Mouse (Mus musculus) testis, postnatal 14 days (tissue): ENCODE data around the gene Gpr55.

Source experiments
- DNase-seq: peaks from one replicate; pipeline ENCODE4 v3.0.0; 2021; ENCODE audit warnings: low spot score

Gene Gpr55

GRCm38 (mm10) chr1:85915890-85916289 is 44.9 kb downstream of the Gpr55 start:
- DNase-seq: no peak

DNA sequence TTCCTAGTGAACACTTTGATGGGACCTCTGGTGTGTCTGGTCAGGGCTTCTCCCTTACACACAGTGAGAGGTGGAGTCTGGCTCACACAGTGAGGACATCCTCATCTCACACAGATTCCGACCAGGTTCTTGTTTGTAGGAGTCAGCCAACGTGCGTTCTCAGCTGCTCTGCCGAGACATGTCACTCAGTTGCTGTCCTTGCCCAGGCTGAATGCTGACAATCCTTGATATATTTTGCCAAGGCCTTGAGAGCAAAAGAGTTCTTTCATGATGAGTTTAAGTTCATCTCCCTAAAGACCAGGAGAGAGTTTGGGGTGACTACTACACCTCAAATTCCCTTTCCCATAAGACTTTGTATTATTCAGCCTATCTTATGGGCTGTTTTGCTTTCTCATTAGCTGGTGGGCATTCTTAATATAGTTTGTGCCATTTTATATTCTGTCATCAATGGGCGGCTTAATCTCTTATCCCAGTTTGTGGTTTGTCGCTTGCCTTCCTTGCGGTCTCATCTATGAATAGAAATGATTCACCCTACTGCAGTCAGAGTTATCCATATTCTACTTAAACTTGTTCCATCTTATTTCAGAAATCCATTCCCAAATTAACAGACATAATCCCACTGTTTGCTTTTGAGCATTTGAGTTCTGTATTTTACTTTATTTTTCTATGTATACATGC is 47.6 kb downstream of the Gpr55 start:
- no peak for DNase-seq

DNA sequence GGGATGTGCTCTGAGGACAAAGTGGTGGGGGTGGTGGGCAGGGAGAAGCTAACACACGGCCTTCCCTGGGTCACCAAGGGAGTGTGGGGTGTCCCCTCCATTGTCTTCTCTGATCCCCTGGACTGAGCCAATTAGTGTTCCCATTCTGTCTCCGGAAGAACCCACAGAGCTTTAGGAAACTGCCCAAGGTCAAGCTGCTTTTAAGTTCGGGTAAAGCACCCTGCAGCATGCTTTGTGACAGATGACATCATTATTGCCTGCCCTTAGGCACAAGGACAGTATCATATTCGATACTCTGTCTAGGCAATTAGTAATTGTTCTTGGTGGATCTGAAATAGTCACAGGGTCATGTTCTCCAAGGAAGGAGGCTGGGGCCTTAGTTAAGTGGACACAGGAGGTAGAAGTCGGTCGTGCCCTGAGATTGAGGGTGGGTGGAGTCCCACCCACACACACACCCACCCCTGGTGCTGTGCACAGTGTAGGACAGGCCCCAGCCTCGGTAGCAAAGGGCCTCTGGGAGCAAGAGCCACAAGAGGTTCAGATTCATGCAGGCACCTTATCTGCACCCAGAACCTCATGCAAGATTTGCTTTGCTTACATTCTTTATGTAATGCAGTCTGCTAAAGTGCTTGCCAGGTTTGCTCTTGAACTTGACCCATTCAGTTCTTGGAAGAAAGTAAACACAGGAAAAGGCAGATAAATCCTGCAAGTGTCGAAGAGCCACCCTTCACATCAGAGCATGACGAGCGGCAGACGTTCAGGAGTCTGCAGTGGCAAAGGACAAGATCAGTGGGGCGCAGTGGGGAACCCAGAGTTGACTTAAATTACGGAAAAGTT is 51.8 kb downstream of the Gpr55 start:
- DNase-seq: no peak

DNA sequence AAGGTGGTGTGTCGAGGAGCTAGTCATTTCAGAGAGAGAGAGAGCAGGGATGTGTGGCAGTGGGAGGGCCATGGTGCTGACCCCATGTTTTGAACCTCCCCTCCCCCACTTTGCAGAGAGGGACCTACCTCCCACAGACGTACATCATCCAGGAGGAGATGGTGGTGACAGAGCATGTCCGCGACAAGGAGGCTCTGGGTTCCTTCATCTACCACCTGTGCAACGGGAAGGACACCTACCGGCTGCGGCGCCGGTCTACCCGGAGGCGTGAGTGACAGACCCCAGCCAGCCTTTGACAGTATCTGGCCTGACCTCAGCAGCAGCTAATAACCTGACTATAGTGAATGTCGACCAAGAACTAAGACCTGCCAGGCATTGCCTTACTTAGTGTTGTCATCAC is 53.9 kb downstream of the Gpr55 start:
- DNase-seq: no peak

- DNase-seq: peak; percentile 24
Measured at GRCm38 (mm10) chr1:85902108-85902561, 58.7 kb downstream of the Gpr55 start.

DNA sequence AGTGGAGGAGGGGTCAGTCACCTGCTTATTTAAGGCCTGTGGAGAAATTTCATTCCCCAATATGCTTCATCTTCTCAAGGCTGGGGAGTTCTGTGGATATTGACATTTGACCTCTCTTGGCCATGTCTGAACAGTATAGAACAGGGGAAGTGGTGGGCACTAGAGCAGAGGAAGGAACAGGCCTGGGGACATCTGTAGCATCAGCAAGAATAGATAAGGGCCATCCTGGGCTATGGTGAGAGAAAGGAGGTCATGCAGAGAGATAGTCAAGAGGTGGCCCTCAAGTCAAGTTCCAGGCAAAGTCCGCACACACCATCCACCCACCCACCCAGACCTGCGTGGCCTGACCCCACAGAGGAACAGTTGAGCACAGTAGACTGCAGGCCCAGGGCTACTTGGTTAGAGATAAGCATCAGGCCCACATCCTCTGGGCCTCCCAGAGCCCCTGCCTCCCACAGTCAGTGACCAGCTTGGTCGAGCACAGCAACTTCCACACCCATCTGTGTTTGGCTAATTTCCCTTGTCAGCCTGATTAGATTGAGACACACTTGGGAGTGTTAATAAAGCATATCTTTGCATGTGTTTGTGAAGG is 59.2 kb downstream of the Gpr55 start:
- peak; percentile 28 for DNase-seq

DNA sequence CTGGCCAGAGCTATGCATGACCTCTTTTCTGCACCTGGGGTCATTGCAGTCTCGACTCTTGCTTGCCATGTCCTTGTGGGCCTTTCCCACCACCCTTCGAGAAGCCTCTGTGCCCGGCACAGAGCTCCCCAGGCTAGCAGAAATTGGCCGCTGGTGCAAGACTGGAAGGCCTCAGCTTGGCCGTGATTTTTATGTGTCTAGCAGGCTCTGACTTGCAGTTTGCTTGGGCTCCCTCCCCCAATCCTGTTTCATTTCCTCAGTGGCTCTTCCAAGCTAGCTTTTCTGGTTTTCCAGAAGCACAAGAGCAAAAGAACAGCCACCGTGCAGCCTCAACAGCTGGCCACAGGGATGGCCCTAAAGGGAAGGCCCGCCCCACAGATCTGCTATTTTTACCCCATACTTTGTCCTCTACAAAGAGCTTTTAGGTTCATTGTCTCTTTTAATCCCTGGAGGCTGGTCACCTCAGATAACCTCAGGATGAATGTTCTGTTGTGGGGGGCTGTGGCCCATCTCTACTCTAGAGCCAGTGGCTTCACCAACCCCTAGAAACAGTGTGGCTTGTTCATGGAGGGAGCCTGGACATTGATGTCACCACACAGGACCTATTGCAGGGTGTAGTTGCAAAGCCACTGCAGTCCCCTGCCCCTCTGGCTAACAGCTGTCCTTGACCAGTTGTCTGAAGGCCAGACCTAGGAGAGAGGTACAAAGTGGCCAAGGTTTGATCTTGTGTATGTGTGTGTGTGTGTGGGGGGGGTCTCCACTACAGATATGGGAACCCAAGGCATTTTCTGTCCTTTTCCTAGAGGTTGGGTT is 60.1 kb downstream of the Gpr55 start:
- DNase-seq: no peak

DNA sequence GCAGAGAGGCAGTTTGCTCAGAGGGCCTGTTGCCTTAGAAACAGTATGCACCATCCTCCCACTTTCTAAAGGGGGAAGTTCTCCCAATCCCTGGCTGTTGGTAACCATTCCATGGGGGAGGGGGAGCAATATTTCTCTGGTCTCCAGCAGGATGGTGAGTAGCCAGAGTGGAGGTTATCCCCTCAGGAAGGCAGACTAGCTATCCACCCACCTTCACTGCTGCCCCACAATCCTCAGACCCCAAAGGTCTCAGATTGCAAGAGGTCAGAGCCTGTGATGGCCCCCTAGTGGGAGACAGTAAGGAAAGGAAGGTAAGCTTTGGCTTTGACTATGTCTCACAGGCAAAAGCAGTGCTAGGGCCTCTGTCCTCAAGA is 61.4 kb downstream of the Gpr55 start:
- DNase-seq: no peak

GRCm38 (mm10) chr1:85898761-85899387 is 61.9 kb downstream of the Gpr55 start:
- DNase-seq: no peak

GRCm38 (mm10) chr1:85897901-85898760 is 62.7 kb downstream of the Gpr55 start:
- no peak for DNase-seq

- DNase-seq: no peak
Measured at GRCm38 (mm10) chr1:85896781-85897700, 63.8 kb downstream of the Gpr55 start.

- no peak for DNase-seq
Measured at GRCm38 (mm10) chr1:85896110-85896509, 64.7 kb downstream of the Gpr55 start.

- peak; percentile 36 for DNase-seq
Measured at GRCm38 (mm10) chr1:85895391-85895837, 65.4 kb downstream of the Gpr55 start.

DNA sequence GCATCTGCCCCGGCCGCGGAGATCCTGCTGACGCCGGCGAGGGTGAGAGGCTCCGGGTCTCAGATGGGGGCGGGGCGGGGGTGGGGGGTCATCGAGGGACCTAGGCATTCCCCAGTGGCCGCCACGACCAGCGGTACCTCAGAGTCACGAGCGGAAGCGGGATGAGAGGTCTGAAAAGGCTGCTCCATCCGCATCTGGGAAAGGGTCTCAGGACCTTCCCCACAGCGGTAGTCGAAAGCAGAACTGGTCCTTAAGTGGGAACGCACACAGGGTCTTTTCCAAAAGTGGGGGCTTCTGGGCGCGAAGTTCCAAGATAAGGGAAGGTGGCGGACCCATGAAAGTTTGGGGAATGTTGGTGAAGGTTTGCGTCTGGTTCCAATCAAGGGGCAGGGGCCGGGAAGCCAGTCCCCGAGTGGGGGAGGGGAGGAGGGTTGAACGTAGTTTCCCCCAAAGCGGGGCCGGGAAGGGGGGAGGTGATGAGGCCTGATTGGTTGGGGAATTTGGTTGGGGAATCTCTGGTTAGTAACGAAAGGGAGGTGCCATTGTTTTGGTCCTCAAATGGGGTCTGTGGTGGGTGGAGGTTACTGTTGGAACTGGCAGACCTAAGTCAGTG is 66.0 kb downstream of the Gpr55 start:
- peak; percentile 22 for DNase-seq

DNA sequence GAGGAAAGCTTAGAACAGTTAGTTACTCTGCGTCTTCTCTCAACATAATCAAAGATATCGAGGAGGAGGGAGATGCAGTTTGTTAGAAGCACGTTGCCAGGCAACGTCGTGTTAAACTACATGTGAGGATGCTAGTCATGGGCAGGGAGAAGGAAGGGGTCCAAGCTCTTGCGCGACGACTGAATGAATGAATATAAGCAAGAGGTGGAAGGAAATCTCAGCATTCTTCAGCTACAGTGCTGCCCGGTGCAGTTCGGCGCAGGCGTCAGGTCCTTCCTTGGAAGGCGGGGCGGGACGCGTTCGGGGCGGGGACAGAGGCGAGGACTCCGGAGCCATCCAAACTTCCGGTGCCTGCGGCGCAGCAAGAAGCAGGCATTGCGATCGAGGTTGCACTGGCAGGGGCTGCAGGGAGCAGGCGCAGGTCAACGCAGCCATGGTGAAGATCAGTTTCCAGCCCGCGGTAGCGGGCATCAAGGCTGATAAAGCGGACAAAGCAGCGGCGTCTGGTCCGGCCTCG is 66.5 kb downstream of the Gpr55 start, which contains the start of gene Itm2c:
TSS of gene Itm2c (plus strand) at position 51 of the 517 bp plus-strand sequence.
- DNase-seq: peak; percentile 83
